Mouse (Mus musculus): Measurements from ENCODE around the gene Rhox2f. TPM values are rescaled to one million over a fixed set of nuclear protein-coding genes. Genes with fewer than 3 reads are reported as not detected.
"Not testable (repeated sequence)": the region's sequence is repeated elsewhere in the genome, so short reads cannot be mapped to it uniquely, and the experiment has no call there.

Gene Rhox2f
- polyA plus RNA-seq (2014; fragmentation: Nextera tagmentation; extraction: Ambion mirVana) = not detected in 2 replicates

- not testable (repeated sequence) for DNase-seq (ENCODE audit: low spot score); H3K36me3 ChIP-seq (ENCODE audit: control insufficient read depth, insufficient read depth, low read length); H3K9ac ChIP-seq (ENCODE audit: low read depth, low read length); ATAC-seq (replicated peaks; ENCODE audit: low FRiP score); H3K9me3 ChIP-seq (ENCODE audit: control insufficient read depth, low read length); H3K4me1 ChIP-seq (replicated peaks; ENCODE audit: control insufficient read depth, insufficient read depth, low read length); H3K27ac ChIP-seq (ENCODE audit: low read depth, low read length); H3K27me3 ChIP-seq (replicated peaks; ENCODE audit: control insufficient read depth, insufficient read depth, low read length); H3K4me2 ChIP-seq; H3K4me3 ChIP-seq (ENCODE audit: low read depth, low read length)
- 81% methylated on average over 7 of the region's 8 CpGs for WGBS
Measured at GRCm38 (mm10) chrX:37571105-37571504, at the start of gene Rhox2f. Rhox2f (plus strand) TSS chrX:37571405.

GRCm38 (mm10) chrX:37530152-37530551 is 41.1 kb upstream of the Rhox2f start, which contains the start of gene Rhox2e:
Rhox2e (plus strand) TSS chrX:37530452.
- 95% methylated on average over 2 of the region's 8 CpGs for WGBS
- not testable (repeated sequence) for H3K4me1 ChIP-seq (replicated peaks; ENCODE audit: control insufficient read depth, insufficient read depth, low read length); H3K9ac ChIP-seq (ENCODE audit: low read depth, low read length); H3K4me3 ChIP-seq (ENCODE audit: low read depth, low read length); H3K36me3 ChIP-seq (ENCODE audit: control insufficient read depth, insufficient read depth, low read length); H3K4me2 ChIP-seq; ATAC-seq (replicated peaks; ENCODE audit: low FRiP score); DNase-seq (ENCODE audit: low spot score); H3K9me3 ChIP-seq (ENCODE audit: control insufficient read depth, low read length); H3K27ac ChIP-seq (ENCODE audit: low read depth, low read length); H3K27me3 ChIP-seq (replicated peaks; ENCODE audit: control insufficient read depth, insufficient read depth, low read length)

GRCm38 (mm10) chrX:37541719-37542118 is 29.5 kb upstream of the Rhox2f start, which contains the start of gene Rhox3e:
Rhox3e (plus strand) TSS chrX:37542019.
- not testable (repeated sequence) for H3K27me3 ChIP-seq (replicated peaks; ENCODE audit: control insufficient read depth, insufficient read depth, low read length); H3K4me2 ChIP-seq; H3K9ac ChIP-seq (ENCODE audit: low read depth, low read length); ATAC-seq (replicated peaks; ENCODE audit: low FRiP score); H3K4me1 ChIP-seq (replicated peaks; ENCODE audit: control insufficient read depth, insufficient read depth, low read length); H3K27ac ChIP-seq (ENCODE audit: low read depth, low read length); H3K36me3 ChIP-seq (ENCODE audit: control insufficient read depth, insufficient read depth, low read length); H3K4me3 ChIP-seq (ENCODE audit: low read depth, low read length); DNase-seq (ENCODE audit: low spot score); H3K9me3 ChIP-seq (ENCODE audit: control insufficient read depth, low read length)
- no CpG with 5 or more reads among the region's 4 CpGs for WGBS

GRCm38 (mm10) chrX:37557112-37557511 is 14.1 kb upstream of the Rhox2f start, which contains the start of gene Rhox4e:
Rhox4e (plus strand) TSS chrX:37557412.
- not testable (repeated sequence) for H3K4me1 ChIP-seq (replicated peaks; ENCODE audit: control insufficient read depth, insufficient read depth, low read length); H3K27ac ChIP-seq (ENCODE audit: low read depth, low read length); H3K4me2 ChIP-seq; H3K9ac ChIP-seq (ENCODE audit: low read depth, low read length); H3K27me3 ChIP-seq (replicated peaks; ENCODE audit: control insufficient read depth, insufficient read depth, low read length); H3K4me3 ChIP-seq (ENCODE audit: low read depth, low read length); H3K9me3 ChIP-seq (ENCODE audit: control insufficient read depth, low read length); ATAC-seq (replicated peaks; ENCODE audit: low FRiP score); DNase-seq (ENCODE audit: low spot score); H3K36me3 ChIP-seq (ENCODE audit: control insufficient read depth, insufficient read depth, low read length)
- WGBS = 89% methylated on average over 10 of the region's 18 CpGs

GRCm38 (mm10) chrX:37572638-37573037 is 1.4 kb downstream of the Rhox2f start:
- H3K9ac ChIP-seq (ENCODE audit: low read depth, low read length); H3K4me3 ChIP-seq (ENCODE audit: low read depth, low read length); H3K27ac ChIP-seq (ENCODE audit: low read depth, low read length); H3K4me2 ChIP-seq; H3K4me1 ChIP-seq (replicated peaks; ENCODE audit: control insufficient read depth, insufficient read depth, low read length); H3K27me3 ChIP-seq (replicated peaks; ENCODE audit: control insufficient read depth, insufficient read depth, low read length); ATAC-seq (replicated peaks; ENCODE audit: low FRiP score); H3K36me3 ChIP-seq (ENCODE audit: control insufficient read depth, insufficient read depth, low read length); H3K9me3 ChIP-seq (ENCODE audit: control insufficient read depth, low read length); DNase-seq (ENCODE audit: low spot score): not testable (repeated sequence)
- WGBS = 56% methylated on average over 2 of the region's 2 CpGs

- not testable (repeated sequence) for H3K27ac ChIP-seq (ENCODE audit: low read depth, low read length); H3K36me3 ChIP-seq (ENCODE audit: control insufficient read depth, insufficient read depth, low read length); H3K4me1 ChIP-seq (replicated peaks; ENCODE audit: control insufficient read depth, insufficient read depth, low read length); H3K9ac ChIP-seq (ENCODE audit: low read depth, low read length); H3K27me3 ChIP-seq (replicated peaks; ENCODE audit: control insufficient read depth, insufficient read depth, low read length); DNase-seq (ENCODE audit: low spot score); H3K9me3 ChIP-seq (ENCODE audit: control insufficient read depth, low read length); ATAC-seq (replicated peaks; ENCODE audit: low FRiP score); H3K4me3 ChIP-seq (ENCODE audit: low read depth, low read length); H3K4me2 ChIP-seq
Measured at GRCm38 (mm10) chrX:37580692-37581091, 9.5 kb downstream of the Rhox2f start, which contains the start of gene Rhox3f. Rhox3f (plus strand) TSS chrX:37580992.

- not testable (repeated sequence) for DNase-seq (ENCODE audit: low spot score); H3K9me3 ChIP-seq (ENCODE audit: control insufficient read depth, low read length); ATAC-seq (replicated peaks; ENCODE audit: low FRiP score); H3K4me2 ChIP-seq; H3K4me1 ChIP-seq (replicated peaks; ENCODE audit: control insufficient read depth, insufficient read depth, low read length); H3K9ac ChIP-seq (ENCODE audit: low read depth, low read length); H3K4me3 ChIP-seq (ENCODE audit: low read depth, low read length); H3K27ac ChIP-seq (ENCODE audit: low read depth, low read length); H3K36me3 ChIP-seq (ENCODE audit: control insufficient read depth, insufficient read depth, low read length); H3K27me3 ChIP-seq (replicated peaks; ENCODE audit: control insufficient read depth, insufficient read depth, low read length)
- 89% methylated on average over 12 of the region's 19 CpGs for WGBS
Measured at GRCm38 (mm10) chrX:37607604-37608003, 36.4 kb downstream of the Rhox2f start, which contains the start of gene Rhox4f. Rhox4f (minus strand) TSS chrX:37607704.

Other genes with a start within 250 kb of the Rhox2f start
- gene Rhox3a2, start 191.4 kb upstream of the Rhox2f start, polyA plus RNA-seq (2014; fragmentation: Nextera tagmentation; extraction: Ambion mirVana) = not detected in 2 replicates
- gene Rhox4a2, start 180.6 kb upstream of the Rhox2f start, polyA plus RNA-seq (2014; fragmentation: Nextera tagmentation; extraction: Ambion mirVana) = not detected in 2 replicates
- gene Rhox2b, start 159.3 kb upstream of the Rhox2f start, polyA plus RNA-seq (2014; fragmentation: Nextera tagmentation; extraction: Ambion mirVana) = not detected in 2 replicates
- gene Rhox4b, start 138.9 kb upstream of the Rhox2f start, polyA plus RNA-seq (2014; fragmentation: Nextera tagmentation; extraction: Ambion mirVana) = 0.08 TPM in 1 of 2 replicates, not detected in the other
- 0.38 TPM in 1 of 2 replicates, not detected in the other for gene Rhox2c, start 117.7 kb upstream of the Rhox2f start, polyA plus RNA-seq (2014; fragmentation: Nextera tagmentation; extraction: Ambion mirVana)
- not detected in 2 replicates for gene Rhox3c, start 112.8 kb upstream of the Rhox2f start, polyA plus RNA-seq (2014; fragmentation: Nextera tagmentation; extraction: Ambion mirVana)
- gene Rhox4c, start 91.1 kb upstream of the Rhox2f start, polyA plus RNA-seq (2014; fragmentation: Nextera tagmentation; extraction: Ambion mirVana) = not detected in 2 replicates
- not detected in 2 replicates for gene Rhox2d, start 78.0 kb upstream of the Rhox2f start, polyA plus RNA-seq (2014; fragmentation: Nextera tagmentation; extraction: Ambion mirVana)
- not detected in 2 replicates for gene Rhox4d, start 57.0 kb upstream of the Rhox2f start, polyA plus RNA-seq (2014; fragmentation: Nextera tagmentation; extraction: Ambion mirVana)
- gene Rhox2e, start 41.0 kb upstream of the Rhox2f start, polyA plus RNA-seq (2014; fragmentation: Nextera tagmentation; extraction: Ambion mirVana) = not detected in 2 replicates
- not detected in 2 replicates for gene Rhox3e, start 29.4 kb upstream of the Rhox2f start, polyA plus RNA-seq (2014; fragmentation: Nextera tagmentation; extraction: Ambion mirVana)
- not detected in 2 replicates for gene Rhox4e, start 14.0 kb upstream of the Rhox2f start, polyA plus RNA-seq (2014; fragmentation: Nextera tagmentation; extraction: Ambion mirVana)
- not detected in 2 replicates for gene Rhox3f, start 9.6 kb downstream of the Rhox2f start, polyA plus RNA-seq (2014; fragmentation: Nextera tagmentation; extraction: Ambion mirVana)
- gene Rhox4f, start 36.3 kb downstream of the Rhox2f start, polyA plus RNA-seq (2014; fragmentation: Nextera tagmentation; extraction: Ambion mirVana) = not detected in 2 replicates
- not detected in 2 replicates for gene Rhox3g, start 57.2 kb downstream of the Rhox2f start, polyA plus RNA-seq (2014; fragmentation: Nextera tagmentation; extraction: Ambion mirVana)
- not detected in 2 replicates for gene Rhox2g, start 72.1 kb downstream of the Rhox2f start, polyA plus RNA-seq (2014; fragmentation: Nextera tagmentation; extraction: Ambion mirVana)
- gene Rhox4g, start 79.9 kb downstream of the Rhox2f start, polyA plus RNA-seq (2014; fragmentation: Nextera tagmentation; extraction: Ambion mirVana) = not detected in 2 replicates
- not detected in 2 replicates for gene Rhox3h, start 97.4 kb downstream of the Rhox2f start, polyA plus RNA-seq (2014; fragmentation: Nextera tagmentation; extraction: Ambion mirVana)
- not detected in 2 replicates for gene Rhox2h, start 101.9 kb downstream of the Rhox2f start, polyA plus RNA-seq (2014; fragmentation: Nextera tagmentation; extraction: Ambion mirVana)
- gene Rhox5, start 233.4 kb downstream of the Rhox2f start, polyA plus RNA-seq (2014; fragmentation: Nextera tagmentation; extraction: Ambion mirVana) = 11.8 and 12.8 TPM in 2 replicates

Data from liver, embryonic 11.5 days (tissue).